Mouse (Mus musculus) heart, postnatal 4 days (tissue): ENCODE data around the gene Wdr18. TPM values are rescaled to one million over a fixed set of nuclear protein-coding genes. Genes with fewer than 3 reads are reported as not detected.

Experiments
- DNase-seq: peaks from one replicate; pipeline ENCODE4 v3.0.0; 2021
- total RNA-seq, 2 experiments: library from RNA; stranded (reverse); gene quantifications; 2 replicates each; pipeline ENCODE4 v1.2.3; 2021

Gene Wdr18
- total RNA-seq, 2 experiments from 2014 or later, result 25.5 to 28.5 TPM

GRCm38 (mm10) chr10:79927324-79928029 is 32.5 kb upstream of the Wdr18 start:
- peak; percentile 57 for DNase-seq

GRCm38 (mm10) chr10:79928030-79928694 is 31.8 kb upstream of the Wdr18 start:
- no peak for DNase-seq

GRCm38 (mm10) chr10:79928907-79929701 is 30.8 kb upstream of the Wdr18 start:
- DNase-seq, result no peak

- no peak for DNase-seq
Observed at GRCm38 (mm10) chr10:79929967-79930825, 29.8 kb upstream of the Wdr18 start.

DNA sequence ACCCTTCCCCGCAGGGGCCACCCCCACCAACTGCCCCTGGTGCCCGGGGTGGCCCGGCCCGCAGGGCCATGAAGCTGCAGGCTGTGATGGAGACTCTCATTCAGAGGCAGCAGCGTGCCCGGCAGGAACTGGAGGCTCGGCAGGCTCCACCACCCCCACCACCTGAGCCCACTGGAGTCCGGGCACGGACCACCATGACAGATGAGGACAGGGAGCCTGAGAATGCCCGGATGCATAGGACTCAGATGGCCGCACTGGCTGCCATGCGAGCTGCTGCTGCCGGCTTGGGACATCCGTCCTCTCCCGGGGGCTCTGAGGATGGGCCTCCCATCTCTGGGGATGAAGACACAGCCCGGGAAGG is 29.1 kb upstream of the Wdr18 start:
- no peak for DNase-seq

DNA sequence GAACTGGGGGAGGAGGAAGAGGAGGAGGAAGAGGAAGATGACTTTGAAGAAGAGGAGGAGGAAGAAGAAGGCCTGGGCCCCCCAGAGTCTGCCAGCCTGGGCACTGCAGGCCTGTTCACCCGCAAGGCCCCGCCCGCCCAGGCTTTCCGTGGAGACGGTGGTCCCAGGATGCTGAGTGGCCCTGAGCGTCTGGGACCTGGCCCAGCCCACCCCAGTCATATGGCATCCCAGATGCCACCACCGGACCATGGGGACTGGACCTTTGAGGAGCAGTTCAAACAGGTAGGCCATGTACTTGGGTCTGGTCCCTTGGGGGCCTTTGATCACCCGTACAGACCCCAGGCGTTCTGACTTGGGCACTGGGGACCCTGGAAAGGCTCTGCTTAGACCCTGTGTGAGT is 28.2 kb upstream of the Wdr18 start:
- no peak for DNase-seq

- peak; percentile 84 for DNase-seq
Observed at GRCm38 (mm10) chr10:79932736-79933135, 27.2 kb upstream of the Wdr18 start.

DNA sequence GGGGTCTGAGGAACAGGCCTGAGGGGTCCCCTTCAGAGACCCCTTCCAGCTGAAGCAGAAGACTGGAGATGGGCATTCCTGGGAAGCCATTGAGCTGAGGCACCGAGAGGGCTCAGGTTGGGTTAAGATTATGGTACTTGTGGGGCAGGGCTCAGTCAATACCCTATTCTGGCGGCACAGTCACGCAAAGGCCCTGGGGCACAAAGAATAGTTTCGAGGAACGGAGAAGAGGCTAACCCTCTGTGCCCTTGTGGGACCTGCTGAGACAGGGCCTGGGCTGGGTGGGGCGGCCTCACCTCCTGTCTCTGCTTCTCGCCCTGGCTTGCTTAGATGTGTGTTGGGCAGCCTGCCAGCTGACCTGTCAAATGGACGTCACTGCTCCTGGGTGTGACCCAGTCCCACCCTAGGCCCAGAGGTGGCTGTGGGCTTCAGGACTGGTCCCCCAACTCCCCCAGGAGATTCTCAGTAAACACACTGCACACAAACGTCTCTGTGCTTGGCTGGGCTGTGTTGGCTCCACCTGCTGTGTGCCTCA is 26.7 kb upstream of the Wdr18 start:
- peak; percentile 46 for DNase-seq

DNA sequence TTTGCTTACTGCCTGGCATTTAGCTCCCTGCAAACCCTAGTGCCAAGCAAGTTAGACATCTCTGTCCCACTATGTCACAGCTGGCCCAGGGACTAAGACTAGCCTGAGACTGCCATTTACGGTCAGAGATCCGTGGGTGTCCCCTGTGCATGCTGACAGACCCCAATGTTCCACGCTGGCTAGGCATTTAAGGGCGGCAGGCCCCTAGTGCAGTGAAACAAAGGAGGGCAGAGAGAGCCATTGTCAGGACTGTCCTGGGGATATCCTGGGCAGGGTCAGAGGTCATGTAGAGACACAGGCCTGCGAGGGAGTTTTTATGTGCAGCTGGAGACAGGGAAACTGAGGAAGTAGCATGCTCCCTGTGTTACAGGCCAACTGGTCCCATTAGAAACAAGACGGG is 26.1 kb upstream of the Wdr18 start:
- DNase-seq, result no peak

DNA sequence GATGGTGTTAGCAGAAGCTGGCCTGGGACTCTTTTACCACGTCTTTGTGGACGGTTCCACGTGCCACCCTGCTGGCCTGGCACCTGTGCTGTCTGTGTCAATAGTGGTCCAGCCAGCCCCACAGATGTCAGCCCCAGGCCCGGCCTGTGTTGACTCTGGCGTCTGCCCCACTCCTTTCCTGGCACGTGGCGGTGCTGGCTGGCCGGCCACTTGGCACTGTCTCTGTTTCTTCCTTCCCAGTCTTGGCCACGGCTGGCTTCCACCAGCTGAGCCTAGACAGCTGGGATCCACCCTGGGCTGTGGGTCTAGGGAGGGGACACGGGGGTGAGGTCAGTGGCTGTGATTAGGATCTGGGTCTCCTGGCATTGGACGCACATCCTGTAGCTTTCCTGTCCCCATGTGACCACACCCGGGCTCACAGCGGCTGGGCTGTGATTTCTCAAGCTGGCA is 25.7 kb upstream of the Wdr18 start:
- peak; percentile 91 for DNase-seq

GRCm38 (mm10) chr10:79934794-79935569 is 25.0 kb upstream of the Wdr18 start:
- DNase-seq, result no peak

- DNase-seq, result no peak
Observed at GRCm38 (mm10) chr10:79936284-79936910, 23.6 kb upstream of the Wdr18 start.

GRCm38 (mm10) chr10:79936911-79937441 is 23.0 kb upstream of the Wdr18 start:
- DNase-seq, result peak; percentile 92

DNA sequence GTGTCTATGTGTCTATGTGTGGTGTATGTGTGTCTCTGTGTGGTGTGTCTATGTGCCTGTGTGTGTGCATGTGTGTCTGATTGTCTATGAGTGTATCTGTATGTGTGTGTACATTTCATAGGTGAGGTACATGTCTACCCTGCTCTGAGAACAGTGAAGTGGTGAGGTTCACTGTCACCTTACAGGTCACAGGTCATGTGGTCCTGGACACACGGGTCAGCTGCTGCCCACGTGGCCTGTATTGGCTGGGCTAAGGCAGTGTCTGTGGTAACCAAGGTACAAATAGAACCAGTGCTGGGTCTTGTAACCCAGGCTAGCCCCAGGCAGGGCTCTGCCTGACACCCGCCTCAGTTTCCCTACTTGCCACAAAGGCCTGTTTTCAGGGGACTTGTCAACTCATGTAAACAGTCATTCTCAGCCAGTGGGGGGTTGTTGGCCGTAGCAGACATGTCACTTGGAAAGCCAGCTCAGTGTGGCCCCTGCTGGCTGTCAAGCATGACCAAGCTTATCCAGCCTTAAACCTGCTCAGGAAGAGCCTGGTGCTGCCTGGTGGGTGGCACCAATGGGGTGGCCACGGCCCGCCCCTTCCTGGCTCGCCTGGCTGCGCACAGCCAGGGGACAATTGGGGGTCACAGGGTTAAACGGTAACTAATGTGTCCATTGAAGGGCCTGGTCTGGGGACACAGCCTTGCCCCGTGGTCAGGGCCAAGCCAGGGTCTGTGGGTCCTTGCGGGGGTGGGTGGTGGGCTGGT is 22.0 kb upstream of the Wdr18 start:
- no peak for DNase-seq

DNA sequence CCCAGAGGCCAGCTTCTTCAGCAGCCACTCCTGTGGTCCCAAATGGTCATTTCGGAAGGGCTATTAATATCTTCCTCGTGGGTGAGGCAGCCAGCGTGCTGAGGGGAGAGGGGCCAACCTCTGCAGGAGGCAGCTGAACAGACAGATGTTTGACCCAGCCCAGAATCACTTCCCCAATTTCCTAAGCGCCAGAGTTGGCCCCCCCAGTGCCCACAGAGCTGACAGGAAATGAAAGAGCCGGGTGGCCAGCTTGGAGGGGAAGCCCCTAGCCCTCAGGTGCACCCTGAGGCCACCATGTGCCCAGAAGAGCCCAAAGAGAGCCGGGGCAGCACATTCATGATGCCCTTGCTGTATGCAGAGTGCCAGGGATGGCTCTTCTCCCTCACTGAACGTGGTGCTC is 19.2 kb upstream of the Wdr18 start:
- DNase-seq, result no peak

DNA sequence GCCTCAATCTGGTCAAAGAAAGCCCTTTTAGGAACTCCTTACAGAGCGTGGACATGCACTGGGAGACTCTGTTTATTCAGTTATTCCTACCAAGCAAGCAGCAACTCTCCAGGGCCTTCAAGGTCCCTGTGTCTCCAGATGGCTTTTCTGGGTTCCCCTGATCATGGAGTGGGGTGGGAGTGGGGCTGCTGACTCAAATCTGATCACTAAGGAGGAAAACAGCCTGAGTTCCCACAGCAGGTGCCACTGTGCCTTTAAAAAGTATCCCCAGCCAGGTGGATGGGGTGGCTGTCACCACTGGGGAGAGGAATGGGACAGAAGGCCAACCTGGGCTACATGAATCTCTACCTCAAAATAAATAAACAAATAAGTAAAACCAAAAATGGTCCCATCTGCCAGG is 17.0 kb upstream of the Wdr18 start:
- no peak for DNase-seq

DNA sequence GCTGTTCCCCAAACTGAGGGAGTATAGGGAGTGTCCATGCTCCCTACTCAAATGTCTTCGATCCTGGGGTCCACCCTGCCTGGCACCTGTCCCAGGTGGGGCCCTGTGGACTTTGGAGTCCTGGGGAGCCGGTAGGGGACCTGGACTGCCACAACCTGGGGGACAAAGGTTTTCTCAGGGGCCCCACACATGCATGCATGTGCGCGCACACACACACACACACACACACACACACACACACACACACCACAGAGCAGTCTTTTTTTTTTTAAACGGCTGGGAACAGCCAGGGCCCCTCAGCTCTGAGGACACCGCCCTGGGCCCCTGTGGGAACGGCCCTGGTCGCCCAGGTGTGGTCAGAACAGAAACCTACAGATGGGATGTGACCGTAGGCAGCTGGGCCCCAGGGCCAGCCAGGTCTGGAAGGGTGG is 16.5 kb upstream of the Wdr18 start:
- DNase-seq, result no peak

DNA sequence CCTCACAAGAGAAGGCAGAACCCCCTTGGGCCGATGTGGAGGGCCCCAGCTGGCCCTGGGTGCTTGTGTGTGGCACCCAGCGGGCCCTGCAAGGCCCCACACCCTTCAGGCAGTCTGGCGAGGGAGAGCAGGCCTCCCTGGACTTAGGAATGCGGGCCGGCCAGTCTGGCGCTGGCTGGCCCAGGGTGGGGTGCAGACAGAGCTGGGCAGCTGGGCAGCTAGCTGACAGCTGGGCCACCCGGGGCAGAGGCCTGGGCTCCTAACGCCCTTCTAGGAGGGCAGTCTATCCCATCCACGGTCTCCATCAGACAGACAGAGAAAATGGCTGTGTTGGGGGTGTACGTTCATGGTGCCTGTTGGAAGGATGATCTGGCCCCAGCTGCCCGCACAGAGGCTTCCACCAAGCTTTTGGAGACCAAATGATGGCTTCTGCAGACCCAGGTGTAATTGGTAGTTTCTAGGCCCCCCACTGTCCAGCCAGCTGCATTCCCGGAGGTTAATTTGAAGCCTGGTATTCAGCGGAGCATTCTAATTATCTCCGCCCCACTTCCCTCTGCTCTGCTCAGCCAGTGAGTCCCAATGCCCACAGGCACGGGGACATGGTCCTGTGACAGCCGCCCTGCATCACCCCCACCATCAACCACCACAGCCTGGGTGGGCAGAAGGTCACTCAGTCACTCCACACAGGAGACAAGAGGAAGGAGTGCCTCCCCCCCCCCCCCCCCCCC is 14.3 kb upstream of the Wdr18 start:
- no peak for DNase-seq

- DNase-seq, result no peak
Observed at GRCm38 (mm10) chr10:79946752-79947322, 13.1 kb upstream of the Wdr18 start.
